Mouse (Mus musculus): Measurements from ENCODE around the gene Dnajc15.

The Dnajc15 gene

GRCm38 (mm10) chr14:77794285-77794949, 80.5 kb downstream of the Dnajc15 start:
- no peak for DNase-seq

GRCm38 (mm10) chr14:77792998-77793397, 81.9 kb downstream of the Dnajc15 start:
- DNase-seq, result no peak

- peak; percentile 73 for DNase-seq
These were observed 91.7 kb downstream of the Dnajc15 start for GRCm38 (mm10) chr14:77783217-77783616.

- DNase-seq, result no peak
These were observed 97.6 kb downstream of the Dnajc15 start for GRCm38 (mm10) chr14:77777365-77777764.

GRCm38 (mm10) chr14:77776005-77776531, 98.9 kb downstream of the Dnajc15 start:
- DNase-seq, result no peak

GRCm38 (mm10) chr14:77773331-77773730, 101.6 kb downstream of the Dnajc15 start:
- DNase-seq, result no peak

- DNase-seq, result no peak
These were observed 103.3 kb downstream of the Dnajc15 start for GRCm38 (mm10) chr14:77771626-77772025.

All from thymus, postnatal 4 days (tissue).